Mouse (Mus musculus): ENCODE measurements around the gene L3mbtl4. TPM values are rescaled to one million over a fixed set of nuclear protein-coding genes. Genes with fewer than 3 reads are reported as not detected.

The L3mbtl4 gene
- total RNA-seq, 4 experiments from 2014 or later, result 0.09 to 0.77 (median 0.30) TPM

GRCm38 (mm10) chr17:68666528-68666927 lies 392.9 kb downstream of the L3mbtl4 start:
- no peak for DNase-seq

GRCm38 (mm10) chr17:68672088-68672504 lies 398.5 kb downstream of the L3mbtl4 start:
- DNase-seq, result no peak

GRCm38 (mm10) chr17:68710701-68711100 lies 437.1 kb downstream of the L3mbtl4 start:
- no peak for DNase-seq

GRCm38 (mm10) chr17:68711350-68711749 lies 437.8 kb downstream of the L3mbtl4 start:
- no peak for DNase-seq

- no peak for DNase-seq
Measured at GRCm38 (mm10) chr17:68748296-68748695, 474.7 kb downstream of the L3mbtl4 start.

- no peak for DNase-seq
Measured at GRCm38 (mm10) chr17:68750513-68750912, 476.9 kb downstream of the L3mbtl4 start.

GRCm38 (mm10) chr17:68753112-68753511 lies 479.5 kb downstream of the L3mbtl4 start:
- DNase-seq, result no peak

- no peak for DNase-seq
Measured at GRCm38 (mm10) chr17:68754789-68755188, 481.2 kb downstream of the L3mbtl4 start.

GRCm38 (mm10) chr17:68758428-68758827 lies 484.8 kb downstream of the L3mbtl4 start:
- DNase-seq, result no peak

GRCm38 (mm10) chr17:68758936-68759335 lies 485.3 kb downstream of the L3mbtl4 start:
- DNase-seq, result no peak

- DNase-seq, result no peak
Measured at GRCm38 (mm10) chr17:68759978-68760377, 486.4 kb downstream of the L3mbtl4 start.

GRCm38 (mm10) chr17:68764329-68764880 lies 490.8 kb downstream of the L3mbtl4 start:
- DNase-seq, result no peak

GRCm38 (mm10) chr17:68769561-68769960 lies 496.0 kb downstream of the L3mbtl4 start:
- DNase-seq, result no peak

- no peak for DNase-seq
Measured at GRCm38 (mm10) chr17:68771046-68771750, 497.6 kb downstream of the L3mbtl4 start.

- no peak for DNase-seq
Measured at GRCm38 (mm10) chr17:68793741-68794140, 520.1 kb downstream of the L3mbtl4 start.

GRCm38 (mm10) chr17:68826323-68826722 lies 552.7 kb downstream of the L3mbtl4 start, which contains the start of gene Tmem200c:
Gene Tmem200c, plus strand, starts transcription at chr17:68826623.
- DNase-seq, result no peak
